Mouse (Mus musculus) spleen, adult 18-20 months (tissue): ENCODE results near the gene Zfp692.
"Not testable (repeated sequence)": the region's sequence is repeated elsewhere in the genome, so short reads cannot be mapped to it uniquely, and the experiment has no call there.

Experiments used
- DNase-seq, 2 experiments: peaks; one replicate each; pipeline ENCODE4 v3.0.0; 2022; ENCODE audit warnings: mixed read lengths in 2 of 2

Zfp692 gene

GRCm38 (mm10) chr11:58357042-58357441 is 50.2 kb downstream of the Zfp692 start:
- no peak for DNase-seq

GRCm38 (mm10) chr11:58357844-58358534 is 51.1 kb downstream of the Zfp692 start:
- no peak for DNase-seq

GRCm38 (mm10) chr11:58362562-58362961 is 55.7 kb downstream of the Zfp692 start:
- DNase-seq: not testable (repeated sequence)
